Mouse (Mus musculus): Measurements from ENCODE around the gene Rab1a. TPM values are rescaled to one million over a fixed set of nuclear protein-coding genes. Genes with fewer than 3 reads are reported as not detected.

The Rab1a gene
- polyA plus RNA-seq, 1 experiment from 2014 or later, result 130 TPM

DNA sequence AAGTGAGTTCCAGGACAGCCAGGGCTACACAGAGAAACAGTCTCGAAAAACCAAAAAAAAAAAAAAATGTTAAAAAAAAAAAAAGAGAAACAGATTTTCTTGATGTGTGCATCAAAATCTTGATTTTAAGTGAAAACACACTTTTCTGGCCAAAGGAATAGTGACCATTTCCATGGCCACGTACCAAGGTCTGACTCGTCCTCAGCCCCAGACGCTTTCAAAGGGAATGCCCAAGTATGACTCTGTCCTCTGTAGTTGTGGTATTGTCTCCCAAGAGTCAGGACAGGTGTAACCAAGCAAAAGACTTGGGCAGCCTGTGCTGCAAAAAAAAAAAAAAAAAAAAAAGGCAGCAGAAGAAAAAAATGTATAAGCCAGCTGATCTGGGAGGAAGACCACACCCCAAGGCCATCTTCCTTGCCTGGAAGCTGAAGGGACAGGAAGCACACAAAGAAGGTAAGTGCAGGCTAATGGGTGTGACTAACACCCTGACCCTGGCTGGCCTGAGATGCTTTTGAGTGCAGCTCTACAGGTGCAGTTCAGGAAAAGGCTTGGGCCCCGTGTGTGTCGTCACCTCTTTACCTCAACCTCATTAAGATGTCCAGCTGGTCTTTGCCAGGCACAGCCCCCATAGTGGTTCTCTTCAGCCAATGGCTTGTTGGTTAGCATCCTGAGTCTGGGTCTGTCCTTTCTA is 41.3 kb downstream of the Rab1a start:
- peaks cover 63% of the 10 kb centered on the region for H3K36me3 ChIP-seq
- 84% methylated on average over 6 of the region's 6 CpGs for WGBS (ENCODE audit: insufficient replicate concordance)

GRCm38 (mm10) chr11:20243214-20243913 is 42.1 kb downstream of the Rab1a start:
- H3K27ac ChIP-seq, result 0 out of 2 replicates have a peak overlapping the region, but pooled peaks have one; percentile 5
- peak overlapping the region; percentile 22; the same call in 1 of the 2 replicates for H3K4me2 ChIP-seq
- WGBS (ENCODE audit: insufficient replicate concordance), result 55% methylated on average over 9 of the region's 9 CpGs
- no peaks in the 10 kb centered on the region for H3K27me3 ChIP-seq (replicated peaks)
- peaks cover 57% of the 10 kb centered on the region for H3K4me1 ChIP-seq
- no peaks in the 10 kb centered on the region for H3K9me3 ChIP-seq (replicated peaks)
- H3K9ac ChIP-seq, result no peak overlapping the region
- no peak overlapping the region for H3K4me3 ChIP-seq
- peaks cover 55% of the 10 kb centered on the region for H3K36me3 ChIP-seq
- peak; percentile 29; the same call in 1 of the 2 replicates for ATAC-seq

More for the DNA sequence above, 41.3 kb downstream of the Rab1a start:
- no peak overlapping the region for H3K27ac ChIP-seq
- no peak for ATAC-seq
- no peak overlapping the region for H3K9ac ChIP-seq
- no peaks in the 10 kb centered on the region for H3K9me3 ChIP-seq (replicated peaks)
- H3K4me3 ChIP-seq, result no peak overlapping the region
- H3K4me1 ChIP-seq, result peaks cover 49% of the 10 kb centered on the region
- no peak overlapping the region for H3K4me2 ChIP-seq
- H3K27me3 ChIP-seq (replicated peaks), result no peaks in the 10 kb centered on the region

DNA sequence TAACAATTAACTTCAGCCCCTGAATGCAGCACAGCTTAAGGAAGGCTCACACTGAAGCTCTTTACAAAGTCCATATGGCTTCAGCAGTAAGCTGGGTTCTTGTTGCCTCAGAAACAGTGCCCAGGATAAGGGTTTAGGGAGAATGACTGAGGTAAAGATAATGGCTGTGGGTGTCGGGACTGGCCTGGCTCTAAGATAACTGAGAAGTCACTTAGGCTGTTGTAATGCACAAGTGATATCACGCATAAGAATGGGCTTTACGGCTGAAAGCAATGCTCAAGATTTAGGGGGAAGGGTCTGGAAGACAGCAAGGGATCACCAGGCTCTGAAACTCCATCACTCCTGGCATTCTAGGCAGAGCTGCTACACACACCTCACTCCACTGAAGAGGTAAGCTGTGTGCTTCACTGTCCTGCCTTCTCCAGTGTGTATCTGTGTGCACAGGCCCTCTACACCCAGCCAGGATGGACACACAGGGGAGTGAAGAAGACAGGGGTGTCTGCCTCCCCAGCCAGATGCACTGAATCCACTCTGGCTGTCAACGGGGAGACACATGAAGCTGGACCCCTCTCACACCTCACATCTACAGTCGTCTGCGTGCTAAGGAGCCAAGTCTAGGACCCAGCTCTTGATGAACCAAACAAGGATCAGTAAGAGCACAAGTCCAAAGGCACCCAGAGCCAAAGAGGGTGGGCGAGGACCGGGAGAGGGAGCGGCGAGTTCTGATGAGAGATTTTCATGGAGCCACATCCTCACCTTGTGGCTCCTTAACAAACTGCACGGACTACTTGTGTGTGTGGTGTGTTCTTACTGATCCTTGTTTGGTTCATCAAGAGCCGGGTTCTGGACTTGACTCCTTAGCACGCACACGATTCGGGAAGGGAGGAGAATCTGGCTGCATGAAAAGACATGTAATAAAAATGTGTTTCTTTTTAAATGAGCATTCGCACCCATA is 43.4 kb downstream of the Rab1a start:
- ATAC-seq, result peak; percentile 35
- Histone ChIP-seq H3K27ac (peak overlapping the region; percentile 18; the same call in 1 of the 2 replicates), H3K4me1 (peaks cover 65% of the 10 kb centered on the region), H3K9me3 (replicated peaks) (no peaks in the 10 kb centered on the region), H3K4me2 (peak overlapping the region; percentile 22), H3K4me3 (no peak overlapping the region), H3K9ac (no peak overlapping the region), H3K36me3 (peaks cover 43% of the 10 kb centered on the region), H3K27me3 (replicated peaks) (no peaks in the 10 kb centered on the region)
- 69% methylated on average over 16 of the region's 16 CpGs for WGBS (ENCODE audit: insufficient replicate concordance)

DNA sequence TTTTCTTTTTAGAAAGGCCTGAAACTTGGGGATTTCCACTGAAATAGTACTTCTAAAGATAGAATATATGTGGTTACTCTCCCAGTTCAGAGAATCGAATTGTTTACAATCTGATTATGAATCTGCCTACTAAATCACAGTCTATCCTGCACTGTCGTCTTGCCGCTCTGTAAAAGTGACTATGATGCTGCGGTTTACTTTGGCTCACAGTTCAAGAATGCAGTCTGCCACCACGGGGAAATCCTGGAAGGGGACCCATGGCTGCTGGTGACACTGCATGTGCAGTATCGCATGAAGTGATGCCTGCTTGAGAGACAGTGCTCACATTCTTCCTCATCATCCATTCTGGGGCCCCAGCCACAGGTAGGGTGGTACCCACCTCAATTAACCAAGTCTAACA is 44.1 kb downstream of the Rab1a start:
- no peak for ATAC-seq
- Histone ChIP-seq H3K27me3 (replicated peaks) (no peaks in the 10 kb centered on the region), H3K9ac (no peak overlapping the region), H3K27ac (no peak overlapping the region), H3K4me2 (no peak overlapping the region), H3K9me3 (replicated peaks) (no peaks in the 10 kb centered on the region), H3K4me1 (peaks cover 72% of the 10 kb centered on the region), H3K36me3 (peaks cover 36% of the 10 kb centered on the region), H3K4me3 (no peak overlapping the region)
- 74% methylated on average over 6 of the region's 6 CpGs for WGBS (ENCODE audit: insufficient replicate concordance)

- no peaks in the 10 kb centered on the region for H3K27me3 ChIP-seq (replicated peaks)
- WGBS (ENCODE audit: insufficient replicate concordance), result 79% methylated on average over 1 of the region's 1 CpGs
- H3K36me3 ChIP-seq, result peaks cover 23% of the 10 kb centered on the region
- H3K4me3 ChIP-seq, result no peak overlapping the region
- H3K9me3 ChIP-seq (replicated peaks), result no peaks in the 10 kb centered on the region
- no peak overlapping the region for H3K9ac ChIP-seq
- no peak overlapping the region for H3K4me2 ChIP-seq
- peaks cover 76% of the 10 kb centered on the region for H3K4me1 ChIP-seq
- H3K27ac ChIP-seq, result no peak overlapping the region; the same call in 1 of the 2 replicates
- no peak for ATAC-seq
Observed at GRCm38 (mm10) chr11:20246616-20247015, 45.4 kb downstream of the Rab1a start.

- WGBS (ENCODE audit: insufficient replicate concordance), result 75% methylated on average over 8 of the region's 8 CpGs
- peaks cover 76% of the 10 kb centered on the region for H3K4me1 ChIP-seq
- no peak overlapping the region for H3K27ac ChIP-seq
- H3K27me3 ChIP-seq (replicated peaks), result no peaks in the 10 kb centered on the region
- peaks cover 17% of the 10 kb centered on the region for H3K36me3 ChIP-seq
- H3K9ac ChIP-seq, result 0 out of 2 replicates have a peak overlapping the region, but pooled peaks have one; percentile 15
- peak overlapping the region; percentile 100 for H3K4me2 ChIP-seq
- no peak for ATAC-seq
- H3K9me3 ChIP-seq (replicated peaks), result no peaks in the 10 kb centered on the region
- 0 out of 2 replicates have a peak overlapping the region, but pooled peaks have one; percentile 0 for H3K4me3 ChIP-seq
Observed at GRCm38 (mm10) chr11:20247146-20247855, 46.1 kb downstream of the Rab1a start.

DNA sequence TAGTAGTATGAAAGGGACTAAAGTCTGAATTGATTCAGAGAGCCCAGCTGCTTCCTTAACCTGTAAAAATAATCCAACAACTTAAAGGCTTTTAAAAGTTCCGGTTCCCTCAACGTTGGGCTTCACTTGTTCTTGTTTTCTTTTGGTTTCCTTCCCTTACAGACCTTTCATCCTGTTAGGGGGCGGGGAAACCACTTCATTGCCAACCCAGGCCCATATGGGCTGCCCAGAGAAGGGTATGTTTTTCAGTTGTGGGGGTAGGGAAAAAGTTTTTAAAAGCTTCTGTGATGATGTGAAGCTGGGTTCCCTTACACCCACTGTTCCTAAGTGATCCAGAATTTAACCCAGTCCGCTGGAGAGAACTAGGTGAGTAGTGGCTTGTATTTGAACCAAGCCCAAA is 47.0 kb downstream of the Rab1a start:
- H3K4me1 ChIP-seq, result peaks cover 68% of the 10 kb centered on the region
- H3K36me3 ChIP-seq, result peaks cover 11% of the 10 kb centered on the region
- 14% methylated on average over 4 of the region's 4 CpGs for WGBS (ENCODE audit: insufficient replicate concordance)
- H3K9me3 ChIP-seq (replicated peaks), result no peaks in the 10 kb centered on the region
- peak overlapping the region; percentile 100 for H3K4me2 ChIP-seq
- ATAC-seq, result no peak
- H3K27me3 ChIP-seq (replicated peaks), result no peaks in the 10 kb centered on the region
- H3K27ac ChIP-seq, result peak overlapping the region; percentile 82
- peak overlapping the region; percentile 88 for H3K4me3 ChIP-seq
- H3K9ac ChIP-seq, result peak overlapping the region; percentile 94

DNA sequence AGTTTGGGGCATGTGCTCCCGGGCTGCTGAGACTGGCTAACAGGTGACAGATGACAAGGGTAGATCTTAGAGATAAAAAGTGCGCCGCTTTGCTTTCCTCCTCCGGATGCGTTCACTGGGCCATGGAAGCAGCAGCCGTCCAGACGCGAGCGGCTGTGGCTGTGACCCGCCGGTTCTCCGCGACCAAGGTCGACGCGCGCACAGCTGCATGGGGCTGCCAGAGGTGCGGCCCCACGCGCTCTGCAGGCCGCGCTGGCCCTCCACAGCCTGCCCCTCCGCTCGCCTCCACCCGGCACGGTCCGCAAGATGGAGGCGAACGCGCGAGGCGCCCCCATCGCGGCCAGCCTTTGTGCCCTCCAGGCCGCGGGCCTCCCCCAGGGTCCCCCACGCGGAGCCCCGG is 47.6 kb downstream of the Rab1a start:
- under 1% methylated on average over 39 of the region's 39 CpGs for WGBS (ENCODE audit: insufficient replicate concordance)
- peaks cover 62% of the 10 kb centered on the region for H3K4me1 ChIP-seq
- H3K9ac ChIP-seq, result peak overlapping the region; percentile 94
- peaks cover 8% of the 10 kb centered on the region; the same call in 1 of the 2 replicates for H3K36me3 ChIP-seq
- peak; percentile 50 for ATAC-seq
- H3K27me3 ChIP-seq (replicated peaks), result no peaks in the 10 kb centered on the region
- H3K4me2 ChIP-seq, result peak overlapping the region; percentile 100
- peak overlapping the region; percentile 82 for H3K27ac ChIP-seq
- H3K9me3 ChIP-seq (replicated peaks), result no peaks in the 10 kb centered on the region
- H3K4me3 ChIP-seq, result peak overlapping the region; percentile 88

DNA sequence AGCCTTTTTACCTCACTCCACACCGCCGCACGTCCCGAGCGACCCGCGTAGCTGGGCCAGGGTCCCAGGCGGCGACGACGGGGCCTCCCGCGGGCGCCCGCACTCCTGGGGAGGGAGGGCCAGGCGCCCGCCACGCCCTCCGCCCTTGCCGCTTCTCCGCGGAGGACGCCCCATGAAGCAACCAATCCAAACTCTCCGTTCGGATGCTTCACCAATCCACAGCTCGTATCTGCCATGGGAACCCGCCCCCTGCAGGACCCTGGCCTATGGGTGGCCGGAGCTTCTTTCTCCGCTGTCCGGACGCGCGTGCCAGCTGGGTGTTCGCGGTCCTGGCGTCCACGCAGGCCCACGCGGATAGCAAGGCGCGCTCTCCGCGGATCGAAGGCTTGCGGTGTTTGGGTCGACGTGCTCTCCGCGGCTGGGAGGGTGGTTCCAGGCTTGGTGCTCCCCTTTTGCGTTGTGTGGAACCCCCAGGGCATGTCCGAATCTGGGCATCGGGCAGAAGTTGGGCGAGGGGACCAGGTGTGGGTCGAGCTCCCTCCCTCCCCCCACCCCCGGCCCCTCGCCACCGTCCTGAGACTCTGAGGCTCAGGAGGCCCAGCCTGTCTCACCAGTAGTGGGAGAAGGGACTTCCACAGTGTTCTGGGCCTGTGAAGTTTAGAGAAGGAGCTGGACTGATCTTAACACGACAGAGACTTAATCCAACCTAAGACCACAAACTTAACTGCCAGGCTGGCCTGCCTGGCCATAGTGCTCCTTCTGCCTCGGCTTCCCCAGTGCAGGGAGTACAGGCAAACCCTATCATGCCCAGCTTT is 48.3 kb downstream of the Rab1a start, which contains the start of gene Cep68:
Cep68 (minus strand) TSS at position 134 of the 815 bp plus-strand sequence.
- H3K4me1 ChIP-seq, result peaks cover 55% of the 10 kb centered on the region
- peak; percentile 99 for ATAC-seq
- H3K27me3 ChIP-seq (replicated peaks), result no peaks in the 10 kb centered on the region
- H3K4me3 ChIP-seq, result peak within 1 kb of the TSS; percentile 88
- H3K9me3 ChIP-seq (replicated peaks), result no peaks in the 10 kb centered on the region
- peak within 1 kb of the TSS; percentile 94 for H3K9ac ChIP-seq
- H3K27ac ChIP-seq, result peak within 1 kb of the TSS; percentile 82
- peak within 1 kb of the TSS; percentile 100 for H3K4me2 ChIP-seq
- H3K36me3 ChIP-seq, result peaks cover 5% of the 10 kb centered on the region; the same call in 1 of the 2 replicates
- 1% methylated on average over 58 of the region's 59 CpGs for WGBS (ENCODE audit: insufficient replicate concordance)

DNA sequence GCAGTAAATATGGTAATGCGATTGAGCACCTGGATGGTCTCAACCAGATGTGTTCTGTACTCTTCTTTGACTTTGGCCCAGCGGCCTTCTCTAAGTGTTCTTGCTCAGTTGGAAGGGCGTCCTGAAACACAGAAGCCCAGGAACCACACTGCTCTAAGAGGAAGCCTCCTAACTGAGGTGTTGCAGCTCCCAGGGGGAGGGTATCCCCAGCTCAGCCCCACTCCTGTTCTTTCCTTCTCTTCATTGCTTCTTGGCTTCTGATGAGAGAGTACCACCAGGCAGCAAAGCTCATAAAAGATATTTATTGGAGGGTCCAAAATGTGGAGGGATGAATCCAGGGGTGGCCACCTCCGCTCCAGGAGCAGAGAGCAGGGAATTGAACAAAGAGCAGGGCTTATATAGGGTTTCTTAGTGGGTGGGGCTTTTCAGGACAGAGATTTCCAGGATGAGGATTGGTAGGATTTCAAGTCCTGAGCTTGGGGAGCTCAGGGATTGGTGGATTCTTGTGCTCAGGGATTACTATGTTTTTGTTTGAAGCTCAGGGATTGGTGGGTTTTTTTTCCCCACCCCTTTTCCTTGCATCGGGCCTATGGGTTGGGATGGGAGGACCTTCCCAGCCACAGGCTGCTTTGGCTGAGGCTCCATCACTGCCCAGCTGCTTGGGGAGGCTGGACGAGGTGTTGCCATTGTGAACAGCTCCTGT is 49.4 kb downstream of the Rab1a start:
- H3K4me1 ChIP-seq, result peaks cover 46% of the 10 kb centered on the region
- H3K4me3 ChIP-seq, result no peak overlapping the region
- no peaks in the 10 kb centered on the region for H3K27me3 ChIP-seq (replicated peaks)
- 76% methylated on average over 6 of the region's 6 CpGs for WGBS (ENCODE audit: insufficient replicate concordance)
- no peak overlapping the region for H3K27ac ChIP-seq
- ATAC-seq, result no peak
- H3K36me3 ChIP-seq, result no peaks in the 10 kb centered on the region; the same call in 1 of the 2 replicates
- peak overlapping the region; percentile 100; the same call in 1 of the 2 replicates for H3K4me2 ChIP-seq
- H3K9ac ChIP-seq, result no peak overlapping the region
- H3K9me3 ChIP-seq (replicated peaks), result no peaks in the 10 kb centered on the region

Data from liver, embryonic 12.5 days (tissue).